Mouse (Mus musculus) kidney, postnatal 0 days (tissue): ENCODE measurements around the gene Nxnl1. TPM values are rescaled to one million over a fixed set of nuclear protein-coding genes. Genes with fewer than 3 reads are reported as not detected.

Source experiments
- ATAC-seq: fragments of 200-750 bp; cut with Nextera tagmentation; replicated peaks from 2 replicates; pipeline ENCODE4 v1.8.0; 2017; ENCODE audit warnings: low read depth, moderate number of reproducible peaks, moderate TSS enrichment, moderate library complexity; ENCODE audit not compliant: low FRiP score
- DNase-seq: peaks from one replicate; pipeline ENCODE4 v3.0.0-alpha.2; 2016; ENCODE audit warnings: low spot score
- H3K27ac ChIP-seq: fragments of 300-500 bp; sonication (generic); 2 replicates; pipeline ENCODE4 v1.5.1; 2014; ENCODE audit warnings: mild to moderate bottlenecking
- H3K27me3 ChIP-seq: fragments of 300-500 bp; sonication (generic); 2 replicates; pipeline ENCODE4 v1.6.1; 2014; ENCODE audit warnings: low read length, mixed read lengths; ENCODE audit not compliant: insufficient read depth
- H3K36me3 ChIP-seq: fragments of 300-500 bp; sonication (generic); 2 replicates; pipeline ENCODE4 v1.6.1; 2014; ENCODE audit warnings: low read length, mixed read lengths; ENCODE audit not compliant: insufficient read depth
- H3K4me1 ChIP-seq: fragments of 300-500 bp; sonication (generic); replicated peaks from 2 replicates; pipeline ENCODE4 v1.6.1; 2014; ENCODE audit warnings: antibody characterized with exemption, low read length, mixed read lengths; ENCODE audit not compliant: insufficient read depth
- H3K4me2 ChIP-seq: fragments of 300-500 bp; sonication (generic); 2 replicates; pipeline ENCODE4 v1.6.1; 2014; ENCODE audit warnings: mild to moderate bottlenecking, low read length, moderate library complexity, mixed read lengths
- H3K4me3 ChIP-seq: fragments of 300-500 bp; sonication (generic); replicated peaks from 2 replicates; pipeline ENCODE4 v1.5.1; 2014; ENCODE audit warnings: low read depth, low read length
- H3K9ac ChIP-seq: fragments of 300-500 bp; sonication (generic); 2 replicates; pipeline ENCODE4 v1.6.1; 2014; ENCODE audit warnings: low read depth, low read length
- H3K9me3 ChIP-seq: fragments of 300-500 bp; sonication (generic); replicated peaks from 2 replicates; pipeline ENCODE4 v1.6.1; 2016; ENCODE audit warnings: low read length, inconsistent platforms, mixed read lengths
- CTCF ChIP-seq: IDR thresholded peaks from 2 replicates; pipeline ENCODE4 v1.5.1; 2016; ENCODE audit warnings: antibody characterized with exemption, low read depth, mild to moderate bottlenecking, moderate library complexity
- WGBS: fragments of 180-500 bp; shearing (Covaris S2); extraction: QIAGEN DNeasy Blood & Tissue Kit; methylation state at CpG from one replicate; pipeline ENCODE4 v1.1.7; 2014; 5-methylcytosine and 5-hydroxymethylcytosine counted together
- polyA plus RNA-seq: library from polyadenylated mRNA; unstranded; fragments of >200 nt; fragmentation: Nextera tagmentation; extraction: Ambion mirVana; gene quantifications from 2 replicates; pipeline ENCODE4 v1.2.1, GENCODE M21; 2015

The Nxnl1 gene
- polyA plus RNA-seq, 1 experiment from 2014 or later: 0.20 TPM

DNA sequence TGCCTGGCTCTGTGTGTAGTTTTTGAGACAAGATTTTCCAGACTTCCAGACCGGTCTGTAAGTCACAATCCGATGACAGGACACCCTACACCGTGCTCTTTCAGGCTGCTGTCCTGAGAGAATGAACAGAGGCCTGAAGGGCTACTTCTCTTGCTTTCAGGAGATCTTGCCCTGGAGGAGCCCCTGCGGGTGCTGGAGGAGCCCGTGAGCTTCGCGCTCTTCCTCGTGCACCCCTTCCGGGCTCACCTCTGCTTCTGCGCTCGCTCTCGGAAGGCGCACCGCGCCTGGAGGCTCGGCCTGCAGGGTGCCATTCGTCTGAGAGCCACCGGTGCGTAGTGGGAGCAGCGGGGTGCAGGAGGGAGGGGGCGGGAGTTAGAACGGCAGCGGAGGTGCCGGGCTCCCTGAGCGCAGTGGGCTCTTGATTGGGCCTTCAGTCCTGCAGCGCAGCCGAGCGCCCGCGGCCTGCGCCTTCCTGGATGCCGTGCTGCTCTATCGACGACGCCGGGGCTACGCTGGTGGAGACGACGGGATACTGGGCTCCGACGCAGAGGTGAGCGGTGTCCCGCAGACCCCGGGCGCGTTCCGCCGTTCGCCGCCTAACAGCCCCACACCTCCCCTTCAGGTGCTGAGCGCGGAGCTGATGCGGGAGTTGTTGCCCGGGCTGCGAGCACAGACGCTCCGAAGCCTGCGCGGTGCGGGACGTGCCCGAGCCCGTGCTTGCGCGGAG lies 35.7 kb upstream of the Nxnl1 start:
- peak overlapping the region; percentile 32; the same call in 1 of the 2 replicates for H3K9ac ChIP-seq
- peaks cover 16% of the 10 kb centered on the region for H3K4me1 ChIP-seq
- ATAC-seq (peak; percentile 3; the same call in 1 of the 2 replicates), DNase-seq (no peak)
- H3K9me3 ChIP-seq: no peaks in the 10 kb centered on the region
- H3K36me3 ChIP-seq: no peaks in the 10 kb centered on the region
- TF ChIP-seq CTCF: no peak
- peak overlapping the region; percentile 57 for H3K4me2 ChIP-seq
- no peak overlapping the region for H3K27ac ChIP-seq
- WGBS: 3% methylated on average over 65 of the region's 65 CpGs
- peak overlapping the region; percentile 26 for H3K4me3 ChIP-seq
- peaks cover 8% of the 10 kb centered on the region; the same call in 1 of the 2 replicates for H3K27me3 ChIP-seq

- Histone ChIP-seq H3K9me3 (no peaks in the 10 kb centered on the region), H3K27me3 (peaks cover 8% of the 10 kb centered on the region; the same call in 1 of the 2 replicates), H3K4me2 (no peak overlapping the region), H3K36me3 (no peaks in the 10 kb centered on the region), H3K27ac (no peak overlapping the region), H3K4me3 (no peak overlapping the region), H3K4me1 (peaks cover 25% of the 10 kb centered on the region), H3K9ac (no peak overlapping the region)
- DNase-seq (no peak), ATAC-seq (no peak)
- 90% methylated on average over 5 of the region's 5 CpGs for whole genome bisulfite sequencing
- no peak for TF ChIP-seq CTCF
Measured at GRCm38 (mm10) chr8:71598841-71599240, 32.4 kb upstream of the Nxnl1 start.

DNA sequence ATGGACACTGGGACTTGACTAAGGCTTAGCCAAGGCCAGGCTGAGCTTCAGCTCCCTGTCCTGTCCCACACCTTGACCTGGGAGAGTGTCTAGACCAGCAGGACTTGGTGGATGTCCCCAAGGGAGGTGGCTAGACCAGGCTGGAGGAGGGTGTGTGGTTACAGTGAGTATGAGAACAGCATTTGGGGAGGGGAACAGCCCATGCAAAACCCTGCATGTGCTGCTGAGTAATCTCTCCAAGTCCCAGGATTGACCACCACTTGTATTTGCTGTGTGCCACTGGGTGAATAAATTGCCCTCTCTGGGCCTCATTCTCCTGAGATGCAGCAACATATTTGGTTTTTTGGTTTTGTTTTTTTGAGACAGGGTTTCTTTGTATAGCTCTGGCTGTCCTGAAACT lies 32.0 kb upstream of the Nxnl1 start:
- DNase-seq: no peak
- TF ChIP-seq CTCF: no peak
- no peak overlapping the region for H3K9ac ChIP-seq
- H3K27me3 ChIP-seq: peaks cover 8% of the 10 kb centered on the region; the same call in 1 of the 2 replicates
- no peak overlapping the region for H3K27ac ChIP-seq
- H3K4me3 ChIP-seq: no peak overlapping the region
- no peak overlapping the region for H3K4me2 ChIP-seq
- no peak for ATAC-seq
- no peaks in the 10 kb centered on the region for H3K36me3 ChIP-seq
- peaks cover 28% of the 10 kb centered on the region for H3K4me1 ChIP-seq
- H3K9me3 ChIP-seq: no peaks in the 10 kb centered on the region

- DNase-seq (no peak), ATAC-seq (no peak)
- H3K4me3 ChIP-seq: no peak within 1 kb of the TSS
- H3K9me3 ChIP-seq: no peaks in the 10 kb centered on the region
- H3K27ac ChIP-seq: no peak within 1 kb of the TSS
- no peak within 1 kb of the TSS for H3K9ac ChIP-seq
- 74% methylated on average over 3 of the region's 3 CpGs for whole genome bisulfite sequencing
- H3K27me3 ChIP-seq: peaks cover 4% of the 10 kb centered on the region; the same call in 1 of the 2 replicates
- no peak for TF ChIP-seq CTCF
- H3K36me3 ChIP-seq: no peaks in the 10 kb centered on the region
- no peak within 1 kb of the TSS for H3K4me2 ChIP-seq
- peaks cover 28% of the 10 kb centered on the region for H3K4me1 ChIP-seq
Measured at GRCm38 (mm10) chr8:71597451-71597850, 31.1 kb upstream of the Nxnl1 start, which contains the start of gene Fam129c. TSS of gene Fam129c (plus strand) at chr8:71597648.

GRCm38 (mm10) chr8:71596798-71597197 lies 30.4 kb upstream of the Nxnl1 start:
- no peak overlapping the region for H3K9ac ChIP-seq
- no peak for TF ChIP-seq CTCF
- peaks cover 22% of the 10 kb centered on the region; the same call in 1 of the 2 replicates for H3K4me1 ChIP-seq
- H3K4me2 ChIP-seq: no peak overlapping the region
- H3K27me3 ChIP-seq: 0 out of 2 replicates have a peak, but pooled peaks cover 1% of the 10 kb centered on the region
- no peaks in the 10 kb centered on the region for H3K36me3 ChIP-seq
- no peak overlapping the region for H3K27ac ChIP-seq
- H3K9me3 ChIP-seq: no peaks in the 10 kb centered on the region
- 78% methylated on average over 4 of the region's 4 CpGs for WGBS
- ATAC-seq (no peak), DNase-seq (no peak)
- no peak overlapping the region for H3K4me3 ChIP-seq

DNA sequence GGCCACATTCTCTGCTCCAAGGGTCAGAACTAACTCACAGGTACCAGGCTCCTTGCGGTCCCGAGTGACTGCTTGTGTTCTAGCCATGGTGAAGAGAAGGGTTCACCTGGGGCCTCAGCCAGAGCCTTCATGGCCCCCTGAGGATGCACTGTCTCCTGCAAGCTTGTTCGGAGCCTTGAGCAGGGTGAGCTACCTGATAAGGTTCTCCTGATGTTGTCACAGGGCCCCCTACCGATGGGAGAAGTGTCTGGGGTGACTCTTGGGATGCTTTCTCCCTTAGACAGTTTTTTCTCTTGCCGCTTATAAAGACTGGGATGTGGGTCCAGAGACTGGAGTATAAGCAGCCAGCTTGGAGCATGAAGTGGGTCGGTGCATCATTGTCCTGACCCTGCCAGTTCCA lies 30.0 kb upstream of the Nxnl1 start:
- Histone ChIP-seq H3K4me2 (no peak overlapping the region), H3K27me3 (no peaks in the 10 kb centered on the region), H3K36me3 (no peaks in the 10 kb centered on the region), H3K9ac (0 out of 2 replicates have a peak overlapping the region, but pooled peaks have one; percentile 23), H3K27ac (no peak overlapping the region), H3K4me3 (no peak overlapping the region), H3K9me3 (no peaks in the 10 kb centered on the region), H3K4me1 (peaks cover 22% of the 10 kb centered on the region; the same call in 1 of the 2 replicates)
- no peak for ATAC-seq
- TF ChIP-seq CTCF: no peak
- WGBS: 55% methylated on average over 6 of the region's 6 CpGs
- DNase-seq: no peak
